Mouse (Mus musculus): ENCODE results near the gene C2cd4b.

DNA sequence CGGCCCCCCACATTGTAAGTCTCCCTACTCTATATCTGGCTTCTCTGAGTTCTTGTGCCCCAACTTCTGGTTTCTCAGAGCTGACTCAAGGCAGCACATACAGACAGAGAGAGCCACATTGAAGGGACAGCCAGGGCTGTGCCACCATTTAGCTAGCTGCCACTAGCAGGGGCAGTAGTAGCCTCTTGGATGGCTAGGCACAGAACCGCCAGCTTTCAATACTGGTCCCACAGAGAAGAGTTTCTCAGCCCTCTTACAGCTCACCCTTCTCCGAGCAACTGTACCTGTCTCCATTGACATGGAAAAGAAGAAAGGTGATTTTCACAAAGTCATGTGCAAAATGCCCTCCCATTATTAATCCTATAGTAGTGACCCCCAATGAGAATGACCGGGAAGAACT is 35.4 kb downstream of the C2cd4b start:
- TF ChIP-seq CTCF (IDR thresholded peaks at IDR 0.05; ENCODE audit: extremely low read depth, insufficient read depth, low read length) (no peak), POLR2A (IDR thresholded peaks at IDR 0.05; ENCODE audit: extremely low read depth, insufficient read depth, low read length) (no peak)

Data from cortical plate, adult 2 months (tissue).